Mouse (Mus musculus): ENCODE measurements at regions not wholly inside any gene's neighbourhood (a gene's known extent, or its start where the extent isn't known, plus 50 kb on each side); places are given as distances from the start of the nearest gene placed in this dataset.
"Not testable (repeated sequence)": the region's sequence is repeated elsewhere in the genome, so short reads cannot be mapped to it uniquely, and the experiment has no call there.

DNA sequence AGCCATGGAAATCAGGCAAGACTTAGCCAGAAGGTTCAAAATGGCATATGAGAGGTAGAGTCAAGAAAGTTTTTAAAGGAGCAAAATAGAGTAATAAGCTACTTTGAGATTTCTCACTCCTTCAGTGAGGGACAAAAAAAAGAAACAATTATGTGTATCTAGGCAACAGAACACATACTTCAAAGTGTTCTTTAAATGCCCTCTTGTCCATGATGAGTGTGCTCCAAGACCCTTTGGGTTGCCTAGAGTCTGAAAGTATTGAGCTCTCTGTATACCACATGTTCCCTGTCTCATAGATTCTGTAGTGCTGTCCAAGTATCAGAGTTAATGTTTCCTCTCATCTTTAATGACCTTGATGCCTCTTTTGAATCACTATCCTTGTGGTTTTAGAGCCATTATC lies 91.2 kb downstream of the Gm9817 start:
- Histone ChIP-seq H3K4me3 (ENCODE audit: low read depth, low read length) (no peak overlapping the region), H3K27me3 (ENCODE audit: control insufficient read depth, insufficient read depth, low read length) (no peaks in the 10 kb centered on the region), H3K36me3 (ENCODE audit: control insufficient read depth, insufficient read depth, low read length) (no peaks in the 10 kb centered on the region), H3K27ac (ENCODE audit: low read depth, low read length) (no peak overlapping the region), H3K4me2 (no peak overlapping the region), H3K9me3 (replicated peaks; ENCODE audit: control insufficient read depth, low read length) (no peaks in the 10 kb centered on the region), H3K4me1 (ENCODE audit: control insufficient read depth, insufficient read depth, low read length) (no peaks in the 10 kb centered on the region), H3K9ac (ENCODE audit: low read depth, low read length) (no peak overlapping the region)
- ATAC-seq (replicated peaks; ENCODE audit: insufficient number of reproducible peaks, low FRiP score, low TSS enrichment) = no peak

DNA sequence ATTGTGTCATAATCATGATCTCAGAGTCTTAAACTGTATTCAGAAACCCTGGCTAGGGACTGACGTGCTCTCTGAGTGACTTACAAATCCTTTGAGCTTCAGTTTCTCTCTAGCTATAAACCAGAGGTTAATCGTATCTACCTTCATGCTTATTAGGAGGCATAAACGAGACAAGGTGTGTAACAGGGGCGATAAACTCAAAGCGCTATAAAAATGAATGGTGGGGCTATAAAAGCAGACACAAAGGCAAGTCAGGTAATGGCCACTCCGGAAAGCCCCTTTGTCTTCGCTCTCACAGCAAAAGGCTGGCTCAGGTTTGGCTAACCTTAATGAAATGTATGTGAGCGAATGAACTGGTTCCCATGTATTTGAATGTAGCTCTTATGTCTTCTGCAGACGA lies 94.6 kb downstream of the Gm9817 start:
- no peak for ATAC-seq (replicated peaks; ENCODE audit: insufficient number of reproducible peaks, low FRiP score, low TSS enrichment)
- Histone ChIP-seq H3K9ac (ENCODE audit: low read depth, low read length) (no peak overlapping the region), H3K4me3 (ENCODE audit: low read depth, low read length) (no peak overlapping the region), H3K27me3 (ENCODE audit: control insufficient read depth, insufficient read depth, low read length) (no peaks in the 10 kb centered on the region), H3K9me3 (replicated peaks; ENCODE audit: control insufficient read depth, low read length) (no peaks in the 10 kb centered on the region), H3K4me1 (ENCODE audit: control insufficient read depth, insufficient read depth, low read length) (no peaks in the 10 kb centered on the region), H3K4me2 (no peak overlapping the region), H3K36me3 (ENCODE audit: control insufficient read depth, insufficient read depth, low read length) (no peaks in the 10 kb centered on the region), H3K27ac (ENCODE audit: low read depth, low read length) (no peak overlapping the region)
- 86% methylated on average over 9 of the region's 9 CpGs for WGBS (ENCODE audit: insufficient replicate concordance)

DNA sequence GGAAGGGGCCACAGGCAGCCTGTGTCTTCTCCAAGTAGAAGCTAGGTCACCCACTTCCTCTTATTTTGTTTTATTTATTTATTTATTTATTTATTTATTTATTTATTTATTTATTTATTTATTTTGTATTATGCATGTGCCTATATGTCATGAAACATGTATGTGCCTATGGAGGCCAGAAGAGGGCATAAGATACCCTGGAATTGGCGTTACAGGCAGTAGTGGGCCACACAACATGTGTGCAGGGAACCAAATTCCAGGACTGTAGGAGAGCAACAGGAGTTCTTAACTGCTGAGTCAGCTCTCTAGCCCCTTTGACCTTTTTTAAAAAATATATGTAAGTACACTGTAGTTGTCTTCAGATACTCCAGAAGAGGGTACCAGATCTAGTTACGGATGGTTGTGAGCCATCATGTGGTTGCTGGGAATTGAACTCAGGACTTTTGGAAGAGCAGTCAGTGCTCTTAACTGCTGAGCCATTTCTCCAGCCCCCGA lies 97.3 kb downstream of the Gm9817 start:
- not testable (repeated sequence) for H3K9ac ChIP-seq (ENCODE audit: low read depth, low read length); H3K27me3 ChIP-seq (ENCODE audit: control insufficient read depth, insufficient read depth, low read length); ATAC-seq (replicated peaks; ENCODE audit: insufficient number of reproducible peaks, low FRiP score, low TSS enrichment); H3K27ac ChIP-seq (ENCODE audit: low read depth, low read length); H3K4me1 ChIP-seq (ENCODE audit: control insufficient read depth, insufficient read depth, low read length); H3K4me2 ChIP-seq; H3K36me3 ChIP-seq (ENCODE audit: control insufficient read depth, insufficient read depth, low read length); H3K4me3 ChIP-seq (ENCODE audit: low read depth, low read length); H3K9me3 ChIP-seq (replicated peaks; ENCODE audit: control insufficient read depth, low read length)
- 86% methylated on average over 3 of the region's 3 CpGs for WGBS (ENCODE audit: insufficient replicate concordance)

DNA sequence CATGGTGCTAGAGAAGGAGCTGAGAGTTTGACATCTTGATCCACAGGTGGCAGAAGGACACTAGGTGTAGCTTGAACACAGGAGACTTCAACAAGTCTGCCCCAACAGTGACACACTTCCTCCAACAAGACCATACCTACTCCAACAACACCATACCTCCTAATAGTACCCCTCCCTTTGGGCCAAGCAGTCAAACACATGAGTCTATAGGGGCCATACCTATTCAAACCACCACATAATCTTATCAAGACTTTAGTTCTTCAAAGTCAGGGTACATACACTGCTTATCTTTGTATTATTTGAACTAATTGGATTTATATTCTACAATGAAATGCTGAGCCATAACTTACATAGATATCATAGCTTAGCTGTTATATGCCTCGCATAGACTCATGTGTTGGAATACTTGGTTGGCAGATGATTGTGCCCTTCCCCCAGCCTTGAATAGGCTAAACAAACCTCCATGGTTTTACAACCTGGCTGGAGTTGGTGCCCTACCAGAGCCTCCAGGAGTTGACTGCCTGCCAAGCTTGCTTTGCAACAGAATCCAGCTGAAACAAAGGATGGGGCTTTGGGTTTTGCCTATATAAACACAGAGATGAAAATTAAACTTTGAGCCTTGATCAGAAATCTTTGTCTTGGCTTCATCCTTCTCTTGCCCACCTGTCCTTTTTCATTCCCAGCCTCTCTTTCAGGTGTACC lies 103.2 kb downstream of the Gm9817 start:
- H3K27me3 ChIP-seq (ENCODE audit: control insufficient read depth, insufficient read depth, low read length) = no peaks in the 10 kb centered on the region
- H3K9ac ChIP-seq (ENCODE audit: low read depth, low read length) = no peak overlapping the region
- no peaks in the 10 kb centered on the region for H3K36me3 ChIP-seq (ENCODE audit: control insufficient read depth, insufficient read depth, low read length)
- WGBS (ENCODE audit: insufficient replicate concordance) = 87% methylated on average over 1 of the region's 1 CpGs
- no peak for ATAC-seq (replicated peaks; ENCODE audit: insufficient number of reproducible peaks, low FRiP score, low TSS enrichment)
- H3K9me3 ChIP-seq (replicated peaks; ENCODE audit: control insufficient read depth, low read length) = no peaks in the 10 kb centered on the region
- H3K4me3 ChIP-seq (ENCODE audit: low read depth, low read length) = no peak overlapping the region
- H3K27ac ChIP-seq (ENCODE audit: low read depth, low read length) = no peak overlapping the region
- no peaks in the 10 kb centered on the region for H3K4me1 ChIP-seq (ENCODE audit: control insufficient read depth, insufficient read depth, low read length)
- H3K4me2 ChIP-seq = no peak overlapping the region

DNA sequence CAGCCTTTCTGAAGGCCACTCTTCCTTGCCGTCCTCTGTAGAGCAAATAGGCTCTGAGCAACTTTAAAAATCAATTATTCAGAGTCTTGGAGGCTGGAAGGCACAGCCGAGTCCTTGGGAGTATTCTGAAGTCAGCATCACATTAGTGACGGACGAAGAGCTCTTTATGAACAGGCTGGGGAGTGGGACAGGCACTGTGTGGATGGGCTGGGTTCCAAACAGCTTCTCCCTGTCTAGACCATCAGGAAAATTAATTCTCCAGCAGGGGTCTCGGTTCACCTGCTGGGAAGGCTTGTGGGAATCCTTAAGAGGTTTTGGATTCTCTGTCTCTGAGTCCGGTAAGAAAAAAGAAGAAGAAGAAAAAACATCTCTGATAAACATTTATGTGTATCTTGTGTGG lies 110.9 kb downstream of the Gm9817 start:
- no peaks in the 10 kb centered on the region for H3K27me3 ChIP-seq (ENCODE audit: control insufficient read depth, insufficient read depth, low read length)
- WGBS (ENCODE audit: insufficient replicate concordance) = 77% methylated on average over 6 of the region's 6 CpGs
- no peak overlapping the region for H3K4me2 ChIP-seq
- no peaks in the 10 kb centered on the region for H3K4me1 ChIP-seq (ENCODE audit: control insufficient read depth, insufficient read depth, low read length)
- H3K4me3 ChIP-seq (ENCODE audit: low read depth, low read length) = no peak overlapping the region
- no peak overlapping the region for H3K9ac ChIP-seq (ENCODE audit: low read depth, low read length)
- H3K27ac ChIP-seq (ENCODE audit: low read depth, low read length) = no peak overlapping the region
- no peaks in the 10 kb centered on the region for H3K9me3 ChIP-seq (replicated peaks; ENCODE audit: control insufficient read depth, low read length)
- no peak for ATAC-seq (replicated peaks; ENCODE audit: insufficient number of reproducible peaks, low FRiP score, low TSS enrichment)
- no peaks in the 10 kb centered on the region for H3K36me3 ChIP-seq (ENCODE audit: control insufficient read depth, insufficient read depth, low read length)

DNA sequence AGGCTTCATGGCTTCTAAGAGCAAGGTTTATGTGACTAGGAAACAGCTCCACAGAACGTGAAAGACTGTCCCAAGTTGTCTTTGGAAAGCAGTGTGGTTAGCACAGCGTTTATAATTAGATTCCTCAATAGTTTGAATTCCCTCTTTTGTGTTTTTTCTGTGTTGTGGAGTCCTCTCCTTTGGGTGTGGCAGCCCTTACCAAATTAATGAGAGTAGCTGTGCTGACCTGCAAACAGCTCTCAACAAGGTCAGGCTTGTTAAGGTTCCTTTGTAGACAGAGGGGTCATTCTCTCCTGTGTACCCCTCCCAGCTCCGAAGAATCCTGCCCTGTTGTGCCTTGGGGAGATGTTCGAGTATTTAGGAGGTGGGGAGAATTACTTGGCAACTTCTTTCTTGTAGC lies 111.7 kb downstream of the Gm9817 start:
- H3K36me3 ChIP-seq (ENCODE audit: control insufficient read depth, insufficient read depth, low read length) = no peaks in the 10 kb centered on the region
- no peak overlapping the region for H3K4me2 ChIP-seq
- H3K27ac ChIP-seq (ENCODE audit: low read depth, low read length) = no peak overlapping the region
- H3K9me3 ChIP-seq (replicated peaks; ENCODE audit: control insufficient read depth, low read length) = no peaks in the 10 kb centered on the region
- no peak overlapping the region for H3K9ac ChIP-seq (ENCODE audit: low read depth, low read length)
- H3K27me3 ChIP-seq (ENCODE audit: control insufficient read depth, insufficient read depth, low read length) = no peaks in the 10 kb centered on the region
- no peaks in the 10 kb centered on the region for H3K4me1 ChIP-seq (ENCODE audit: control insufficient read depth, insufficient read depth, low read length)
- no peak for ATAC-seq (replicated peaks; ENCODE audit: insufficient number of reproducible peaks, low FRiP score, low TSS enrichment)
- WGBS (ENCODE audit: insufficient replicate concordance) = 74% methylated on average over 4 of the region's 4 CpGs
- no peak overlapping the region for H3K4me3 ChIP-seq (ENCODE audit: low read depth, low read length)

DNA sequence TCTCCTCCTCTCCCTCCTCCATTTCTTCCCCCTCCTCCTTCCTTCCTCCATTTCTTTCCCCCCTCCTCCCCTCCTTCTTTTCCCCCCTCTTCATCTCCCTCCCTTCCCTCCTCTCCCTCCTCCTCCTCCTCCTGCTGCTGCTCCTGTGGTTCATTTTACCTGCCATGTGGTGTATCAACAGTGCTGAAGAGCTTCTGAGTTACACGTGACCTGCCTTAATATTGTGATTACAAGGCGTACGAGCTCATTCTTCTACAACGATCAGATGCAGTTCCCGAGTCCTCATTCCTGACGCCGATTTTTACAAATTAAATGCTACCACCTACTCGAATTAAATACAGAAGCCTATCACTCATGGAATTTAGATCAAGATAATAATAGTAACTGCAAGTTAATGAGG lies 113.6 kb downstream of the Gm9817 start:
- H3K9ac ChIP-seq (ENCODE audit: low read depth, low read length) = no peak overlapping the region
- no peak overlapping the region for H3K27ac ChIP-seq (ENCODE audit: low read depth, low read length)
- 70% methylated on average over 8 of the region's 8 CpGs for WGBS (ENCODE audit: insufficient replicate concordance)
- no peak overlapping the region for H3K4me2 ChIP-seq
- ATAC-seq (replicated peaks; ENCODE audit: insufficient number of reproducible peaks, low FRiP score, low TSS enrichment) = no peak
- no peaks in the 10 kb centered on the region for H3K4me1 ChIP-seq (ENCODE audit: control insufficient read depth, insufficient read depth, low read length)
- H3K4me3 ChIP-seq (ENCODE audit: low read depth, low read length) = no peak overlapping the region
- no peaks in the 10 kb centered on the region for H3K36me3 ChIP-seq (ENCODE audit: control insufficient read depth, insufficient read depth, low read length)
- H3K27me3 ChIP-seq (ENCODE audit: control insufficient read depth, insufficient read depth, low read length) = no peaks in the 10 kb centered on the region
- H3K9me3 ChIP-seq (replicated peaks; ENCODE audit: control insufficient read depth, low read length) = no peaks in the 10 kb centered on the region

DNA sequence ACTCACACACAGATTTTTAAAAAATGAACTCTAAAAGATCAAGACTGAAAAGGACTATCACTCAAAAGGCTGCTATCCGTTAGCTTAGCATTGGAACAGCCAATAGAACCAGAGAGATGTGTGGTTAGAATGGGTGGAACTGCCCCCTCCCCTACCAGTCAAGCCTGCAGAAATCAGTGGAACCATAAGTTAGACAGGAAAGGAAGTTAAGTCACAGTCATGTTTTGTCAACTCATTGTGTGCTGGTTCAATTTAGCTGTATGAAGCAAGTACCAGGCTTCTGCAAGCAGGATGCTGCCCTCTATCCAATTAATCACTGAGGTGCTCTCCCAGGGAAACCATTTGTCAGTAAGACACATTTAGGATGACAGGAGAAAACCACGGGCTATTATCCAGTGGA lies 117.1 kb downstream of the Gm9817 start:
- Histone ChIP-seq H3K9ac (ENCODE audit: low read depth, low read length) (no peak overlapping the region), H3K27ac (ENCODE audit: low read depth, low read length) (no peak overlapping the region), H3K36me3 (ENCODE audit: control insufficient read depth, insufficient read depth, low read length) (no peaks in the 10 kb centered on the region), H3K4me1 (ENCODE audit: control insufficient read depth, insufficient read depth, low read length) (no peaks in the 10 kb centered on the region), H3K4me3 (ENCODE audit: low read depth, low read length) (no peak overlapping the region), H3K9me3 (replicated peaks; ENCODE audit: control insufficient read depth, low read length) (no peaks in the 10 kb centered on the region), H3K27me3 (ENCODE audit: control insufficient read depth, insufficient read depth, low read length) (no peaks in the 10 kb centered on the region), H3K4me2 (no peak overlapping the region)
- ATAC-seq (replicated peaks; ENCODE audit: insufficient number of reproducible peaks, low FRiP score, low TSS enrichment) = no peak
- 62% methylated on average over 2 of the region's 2 CpGs for WGBS (ENCODE audit: insufficient replicate concordance)

DNA sequence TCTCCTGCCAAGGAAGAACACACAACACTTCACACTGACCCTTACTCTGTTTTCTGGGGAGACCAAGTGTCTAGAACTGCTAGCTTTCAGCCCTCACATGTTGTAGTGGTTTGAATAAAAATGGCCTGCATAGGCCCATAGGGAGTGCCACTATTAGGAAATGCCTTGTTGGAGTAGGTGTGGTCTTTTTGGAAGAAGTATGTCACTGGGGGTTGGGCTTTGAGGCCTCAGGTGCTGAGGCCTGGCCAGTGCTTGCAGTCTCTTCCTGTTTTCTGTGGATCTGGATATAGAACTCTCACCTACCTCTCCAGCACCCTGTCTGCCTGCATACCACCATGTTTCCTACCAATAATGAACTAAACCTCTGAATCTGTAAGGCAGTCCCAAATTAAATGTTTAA lies 117.9 kb downstream of the Gm9817 start:
- H3K9ac ChIP-seq (ENCODE audit: low read depth, low read length) = no peak overlapping the region
- H3K4me3 ChIP-seq (ENCODE audit: low read depth, low read length) = no peak overlapping the region
- no peaks in the 10 kb centered on the region for H3K4me1 ChIP-seq (ENCODE audit: control insufficient read depth, insufficient read depth, low read length)
- no peaks in the 10 kb centered on the region for H3K27me3 ChIP-seq (ENCODE audit: control insufficient read depth, insufficient read depth, low read length)
- no peak overlapping the region for H3K27ac ChIP-seq (ENCODE audit: low read depth, low read length)
- H3K36me3 ChIP-seq (ENCODE audit: control insufficient read depth, insufficient read depth, low read length) = no peaks in the 10 kb centered on the region
- H3K4me2 ChIP-seq = no peak overlapping the region
- H3K9me3 ChIP-seq (replicated peaks; ENCODE audit: control insufficient read depth, low read length) = no peaks in the 10 kb centered on the region
- no peak for ATAC-seq (replicated peaks; ENCODE audit: insufficient number of reproducible peaks, low FRiP score, low TSS enrichment)

Data from heart, embryonic 11.5 days (tissue).